Mouse (Mus musculus): ENCODE data around the gene Srp54c.
A peak's percentile ranks its signal among the peaks of the same experiment; 100 is the strongest.
"Not testable (repeated sequence)": the region's sequence is repeated elsewhere in the genome, so short reads cannot be mapped to it uniquely, and the experiment has no call there.

The Srp54c gene

DNA sequence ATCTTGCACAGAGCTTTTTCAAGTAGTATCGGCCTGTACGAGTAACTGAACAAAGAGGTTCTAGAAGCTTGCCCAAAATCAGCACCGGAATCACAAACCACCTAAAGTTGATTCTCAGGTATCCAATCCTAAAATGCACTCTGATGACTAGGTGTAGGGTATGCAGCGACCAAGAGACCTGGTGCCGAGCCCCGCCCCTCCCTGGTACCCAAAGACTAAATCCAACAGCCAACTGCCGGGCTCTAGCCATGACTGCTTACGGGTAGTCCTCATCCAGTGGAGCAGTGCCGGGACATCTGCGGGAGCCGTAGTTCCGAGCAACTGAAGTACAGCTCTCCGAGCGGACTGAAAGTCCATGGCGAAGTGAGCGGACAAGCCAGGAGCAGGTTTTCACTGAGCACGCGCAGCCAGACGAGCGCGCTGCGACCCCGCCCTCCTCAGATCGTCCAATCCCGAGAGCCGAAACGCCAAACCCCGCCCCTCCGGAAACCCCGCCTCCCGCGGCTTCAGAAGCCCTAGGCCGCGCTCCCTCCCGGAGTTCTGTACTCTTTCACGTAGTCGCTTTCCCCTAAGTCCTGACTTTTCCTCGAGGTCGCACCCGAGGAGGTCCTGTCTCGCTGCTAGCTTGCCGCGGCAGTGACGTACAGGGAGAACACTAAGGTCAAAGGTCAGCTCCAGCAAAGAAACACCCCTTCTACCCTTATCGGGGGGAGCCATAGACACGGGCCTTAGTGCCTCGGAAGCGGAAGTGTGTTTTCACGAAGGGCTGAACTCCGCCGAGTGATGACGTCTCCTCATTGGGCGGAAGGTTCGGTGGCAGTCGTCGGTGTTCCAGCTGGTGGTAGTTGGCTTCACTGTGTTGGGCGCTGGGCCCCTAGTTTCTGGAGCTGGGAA is at the start of gene Srp54c:
Srp54c (plus strand) TSS at position 543 of the 894 bp plus-strand sequence.
- DNase-seq (ENCODE audit: low spot score), result not testable (repeated sequence)

GRCm38 (mm10) chr12:55187686-55188085 is 42.3 kb upstream of the Srp54c start:
- DNase-seq (ENCODE audit: low spot score), result not testable (repeated sequence)

- DNase-seq (ENCODE audit: low spot score), result not testable (repeated sequence)
Measured at GRCm38 (mm10) chr12:55189127-55189526, 40.8 kb upstream of the Srp54c start.

DNA sequence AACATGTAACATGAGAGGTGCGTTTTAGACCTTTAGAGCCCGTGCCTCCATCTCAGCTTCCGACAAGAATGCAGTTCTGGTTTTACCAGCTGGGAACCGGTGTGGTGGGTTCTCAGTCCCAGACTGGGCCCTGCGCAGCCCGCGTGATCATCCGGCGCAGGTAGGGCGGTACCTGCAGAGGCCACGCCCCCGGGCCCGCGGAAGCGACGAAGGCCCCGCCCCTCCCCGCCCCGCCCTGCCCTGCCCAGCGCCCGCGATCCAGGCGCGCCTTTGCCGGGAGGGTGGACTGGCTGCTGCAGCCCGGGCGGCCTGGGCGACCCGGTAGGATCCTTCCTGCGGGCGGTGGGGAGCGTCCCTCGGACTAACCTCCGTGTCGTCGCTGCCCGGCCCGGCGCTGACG is 30.7 kb upstream of the Srp54c start, which contains the start of gene 1700047I17Rik2:
1700047I17Rik2 (plus strand) TSS at position 287 of the 400 bp plus-strand sequence.
- DNase-seq (ENCODE audit: low spot score), result not testable (repeated sequence)

- not testable (repeated sequence) for DNase-seq (ENCODE audit: low spot score)
Measured at GRCm38 (mm10) chr12:55199799-55200198, 30.2 kb upstream of the Srp54c start.

- not testable (repeated sequence) for DNase-seq (ENCODE audit: low spot score)
Measured at GRCm38 (mm10) chr12:55212944-55213343, 17.0 kb upstream of the Srp54c start.

- DNase-seq (ENCODE audit: low spot score), result peak; percentile 22
Measured at GRCm38 (mm10) chr12:55230520-55230861, 523 bp downstream of the Srp54c start.

GRCm38 (mm10) chr12:55242243-55242642 is 12.3 kb downstream of the Srp54c start:
- DNase-seq (ENCODE audit: low spot score), result not testable (repeated sequence)

GRCm38 (mm10) chr12:55261950-55262349 is 32.0 kb downstream of the Srp54c start:
- not testable (repeated sequence) for DNase-seq (ENCODE audit: low spot score)

DNA sequence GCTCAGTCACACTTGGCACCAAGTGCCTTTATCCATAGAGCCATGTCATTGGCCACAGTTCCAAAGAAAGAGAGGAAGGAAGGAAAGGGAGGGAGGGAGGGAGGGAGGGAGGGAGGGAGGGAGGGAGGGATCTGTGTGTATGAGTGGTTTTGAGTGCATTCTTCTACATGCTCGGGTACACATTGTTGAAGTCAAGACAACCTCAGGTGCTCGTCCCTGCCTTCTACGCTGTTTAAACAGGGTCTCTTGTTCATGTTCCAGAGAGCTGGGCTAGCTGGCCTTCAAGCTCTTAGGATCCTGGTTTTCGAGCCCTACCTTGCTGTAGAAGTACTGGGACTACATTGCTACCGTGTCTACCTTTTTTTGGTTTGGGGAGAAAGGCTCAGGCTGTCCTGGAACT is 33.4 kb downstream of the Srp54c start:
- not testable (repeated sequence) for DNase-seq (ENCODE audit: low spot score)

DNA sequence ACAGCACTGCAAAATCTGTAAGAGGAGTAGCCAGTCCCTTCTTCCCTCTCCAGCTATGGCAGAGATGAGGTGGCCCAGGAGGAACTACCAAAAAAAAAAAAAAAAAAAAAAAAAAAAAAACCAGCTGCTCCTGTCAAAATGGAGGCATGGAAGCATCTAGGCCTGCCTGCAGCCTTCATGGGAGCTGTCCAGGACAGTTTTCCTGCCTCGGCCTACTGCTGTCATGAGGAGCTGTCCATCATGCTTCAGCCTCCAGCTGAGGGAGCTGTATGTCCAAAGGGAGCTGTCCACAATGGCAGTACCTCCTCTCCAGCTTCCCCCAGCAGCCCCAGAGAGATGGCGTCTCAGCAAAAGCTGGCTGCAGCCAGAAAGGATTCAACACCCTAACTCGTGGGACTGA is 42.3 kb downstream of the Srp54c start:
- no peak for DNase-seq (ENCODE audit: low spot score)

DNA sequence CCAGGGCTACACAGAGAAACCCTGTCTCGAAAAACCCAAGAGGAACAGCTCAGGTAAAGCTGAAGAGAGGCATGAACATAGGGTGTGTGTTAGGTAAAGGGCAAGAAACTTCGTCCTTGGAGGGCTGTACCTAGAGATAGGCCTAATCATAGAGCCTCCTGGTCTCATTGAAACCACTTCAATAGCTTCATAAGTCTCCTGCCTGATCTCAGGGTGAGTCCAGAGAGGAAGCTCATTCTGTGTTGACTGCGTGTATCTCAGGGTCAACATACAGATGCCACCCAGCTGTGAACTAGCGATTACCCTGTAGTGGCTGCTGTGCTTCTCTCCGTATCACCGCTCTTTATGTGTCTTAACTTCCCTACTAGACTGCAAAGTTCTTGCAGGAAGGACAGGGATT is 47.6 kb downstream of the Srp54c start:
- not testable (repeated sequence) for DNase-seq (ENCODE audit: low spot score)

DNA sequence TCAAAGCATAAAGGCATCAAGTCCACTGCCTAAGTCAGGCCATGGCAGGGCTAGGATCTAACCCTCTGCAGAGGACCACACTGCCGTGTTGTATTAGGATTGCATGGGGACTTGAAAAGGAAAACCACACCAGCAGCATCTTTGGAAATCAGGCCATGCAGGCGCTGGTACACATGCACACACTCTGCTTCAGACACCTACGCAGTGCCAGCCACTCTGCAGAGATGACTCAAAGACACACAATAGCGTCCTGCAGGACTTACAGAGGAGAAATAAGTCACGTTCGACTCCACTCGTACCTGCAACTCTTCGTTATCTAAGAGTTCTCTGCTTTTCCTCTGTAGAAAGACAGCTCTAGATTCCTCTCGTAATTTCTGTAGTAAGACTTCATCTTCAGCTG is 68.1 kb downstream of the Srp54c start:
- DNase-seq (ENCODE audit: low spot score), result no peak

- no peak for DNase-seq (ENCODE audit: low spot score)
Measured at GRCm38 (mm10) chr12:55299336-55299735, 69.4 kb downstream of the Srp54c start, which contains the start of gene 1110008L16Rik. 1110008L16Rik (plus strand) TSS chr12:55299577.

- DNase-seq (ENCODE audit: low spot score), result no peak
Measured at GRCm38 (mm10) chr12:55300820-55301351, 70.9 kb downstream of the Srp54c start.

DNA sequence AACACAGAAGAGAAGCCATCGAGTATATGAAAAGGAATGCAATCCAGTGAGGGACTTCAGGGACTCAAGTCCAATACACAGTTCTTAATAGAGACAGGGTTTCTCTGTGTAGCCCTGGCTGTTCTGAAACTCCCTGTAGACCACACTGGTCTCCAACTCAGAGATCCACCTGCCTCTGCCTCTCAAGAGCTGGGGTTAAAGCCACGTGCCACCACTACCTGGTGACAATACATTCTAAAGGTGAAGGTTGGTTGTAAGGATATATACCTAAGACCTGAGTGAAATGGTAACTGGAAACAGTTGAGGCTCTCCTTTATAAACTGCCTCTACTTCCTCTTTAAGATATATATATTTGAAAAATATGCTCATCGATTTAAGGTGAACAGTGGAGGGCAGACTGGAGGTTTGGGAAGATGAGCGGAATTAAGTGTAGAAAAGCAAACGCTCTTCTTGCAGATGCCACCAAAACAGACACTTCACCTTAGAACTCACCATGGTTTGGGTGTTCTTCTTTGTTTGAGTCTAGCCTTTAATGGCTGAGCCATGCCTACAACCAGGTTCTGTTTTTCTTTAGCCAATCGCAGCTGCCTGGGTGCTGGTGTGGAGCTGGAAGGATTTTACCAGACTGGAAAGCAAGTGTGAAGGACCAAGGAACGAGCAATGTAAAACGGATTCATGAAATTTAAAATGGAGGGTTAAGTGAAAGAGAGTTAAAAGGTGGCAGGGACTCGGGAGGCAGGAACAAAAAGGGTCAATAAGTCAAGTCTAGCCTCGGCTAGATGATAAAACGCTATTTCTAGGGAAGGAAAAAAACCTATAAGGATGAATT is 71.7 kb downstream of the Srp54c start:
- peak; percentile 13 for DNase-seq (ENCODE audit: low spot score)

GRCm38 (mm10) chr12:55302485-55303441 is 72.8 kb downstream of the Srp54c start, which contains the start of gene Ppp2r3c:
Ppp2r3c (minus strand) TSS chr12:55302998.
- peak; percentile 88 for DNase-seq (ENCODE audit: low spot score)

- no peak for DNase-seq (ENCODE audit: low spot score)
Measured at GRCm38 (mm10) chr12:55306371-55306770, 76.4 kb downstream of the Srp54c start.

DNA sequence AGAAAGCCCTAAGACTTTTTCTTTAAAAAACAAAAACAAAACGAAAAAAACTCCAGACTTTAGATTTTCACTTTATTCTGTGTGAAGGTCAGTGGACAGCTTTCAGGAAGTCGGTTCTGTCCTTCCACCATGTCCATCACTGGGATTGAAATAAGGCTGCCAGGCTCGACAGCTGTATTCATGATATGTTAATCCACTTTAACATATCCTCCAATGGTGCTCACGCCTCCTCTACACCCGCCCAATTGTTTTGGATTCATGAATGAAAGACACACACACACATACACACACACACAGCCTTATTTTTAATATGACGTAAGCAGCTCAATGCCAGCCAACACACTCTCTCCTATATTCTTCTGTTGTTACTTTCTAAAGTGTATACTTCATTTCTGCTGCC is 77.6 kb downstream of the Srp54c start:
- no peak for DNase-seq (ENCODE audit: low spot score)

GRCm38 (mm10) chr12:55308731-55309130 is 78.8 kb downstream of the Srp54c start:
- no peak for DNase-seq (ENCODE audit: low spot score)

- no peak for DNase-seq (ENCODE audit: low spot score)
Measured at GRCm38 (mm10) chr12:55309501-55309900, 79.5 kb downstream of the Srp54c start.

Measured in spleen, adult 12 weeks (tissue).